8 mouse cellular contexts compared by ENCODE assay signal in the genomic region with DNA sequence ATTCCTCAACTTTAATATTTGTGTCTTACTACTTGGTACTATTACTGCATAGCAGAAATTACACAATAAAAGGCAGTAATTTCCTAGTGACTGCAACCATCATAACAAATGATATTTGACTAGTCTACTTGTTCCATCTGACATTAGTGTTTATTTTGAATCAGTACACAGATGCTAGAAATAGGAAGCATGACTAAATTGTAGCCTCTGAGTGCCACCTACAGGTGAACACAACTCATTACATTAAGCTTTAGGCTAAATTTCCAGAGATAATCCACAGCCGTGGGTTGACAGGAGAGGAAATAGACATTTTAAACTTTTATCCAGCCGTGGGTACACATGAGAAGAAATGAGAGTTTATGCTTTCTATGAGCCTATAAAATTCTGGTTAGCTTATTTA. TPM values are rescaled to one million over a fixed set of nuclear protein-coding genes. Genes with fewer than 3 reads are reported as not detected.
A peak's percentile ranks its signal among the peaks of the same experiment; 100 is the strongest.
DNase-seq lines count a peak whose midpoint lies in the region; ATAC-seq lines count a peak whose summit lies in the region.

No protein-coding gene starts in this region.

- WGBS in hindbrain, embryonic 16.5 days = 23% methylated on average over 2 of the region's 2 CpGs

- DNase-seq in frontal cortex, postnatal 25 days (ENCODE audit: low spot score in 2 of 2) = no peak
- DNase-seq in right cerebral cortex, postnatal 10 days (ENCODE audit: low spot score in 2 of 2) = peak; percentile 29 to 37
- DNase-seq in right cerebral cortex, postnatal 14 days = no peak
- peak; percentile 36 for DNase-seq in cerebellum, adult 9-11 months
- peak; percentile 65 for DNase-seq in mesoderm, embryonic 11.5 days (ENCODE audit: low read depth, low spot score)
- no peak for DNase-seq in yolk sac, embryonic 10.5 days (ENCODE audit: low spot score)

- no peaks in the 10 kb centered on the region for H3K27me3 ChIP-seq in hindbrain, embryonic 16.5 days (replicated peaks; ENCODE audit: control insufficient read depth, insufficient read depth, low read length)

- no peak overlapping the region for H3K4me3 ChIP-seq in hindbrain, embryonic 16.5 days (ENCODE audit: low read length)

- no peak overlapping the region for H3K27ac ChIP-seq in hindbrain, embryonic 16.5 days (ENCODE audit: low read depth, low read length)

- 0 out of 2 replicates have a peak, but pooled peaks cover 3% of the 10 kb centered on the region for H3K36me3 ChIP-seq in hindbrain, embryonic 16.5 days (ENCODE audit: control insufficient read depth, insufficient read depth, low read length)

- no peak overlapping the region for H3K4me2 ChIP-seq in hindbrain, embryonic 16.5 days (ENCODE audit: low read length)

- no peaks in the 10 kb centered on the region for H3K4me1 ChIP-seq in hindbrain, embryonic 16.5 days (ENCODE audit: control insufficient read depth, insufficient read depth, low read depth, low read length)

- H3K9me3 ChIP-seq in hindbrain, embryonic 16.5 days (ENCODE audit: control insufficient read depth, low read length) = no peaks in the 10 kb centered on the region

- no peak overlapping the region for H3K9ac ChIP-seq in hindbrain, embryonic 16.5 days (ENCODE audit: low read depth, low read length)

- ATAC-seq in frontal cortex, adult (ENCODE audit: low TSS enrichment) = peak; percentile 81
- ATAC-seq in hindbrain, embryonic 16.5 days = peak; percentile 75

RNA-seq across cellular contexts. Expression of a gene that starts 2.6 kb away (rescaled TPM):
- 13.8 and 15.0 TPM in 2 replicates for polyA plus RNA-seq in hindbrain, embryonic 16.5 days (2015; fragmentation: Nextera tagmentation; extraction: Ambion mirVana)

RNA-seq across cellular contexts. Expression of a gene that starts 27.3 kb away (rescaled TPM):
- 22.4 and 24.2 TPM in 2 replicates for polyA plus RNA-seq in hindbrain, embryonic 16.5 days (2015; fragmentation: Nextera tagmentation; extraction: Ambion mirVana)

Comparison
In these comparisons a context has a peak if more than half of its experiments do, and no peak if none do; other contexts are left out.
1. DNase-seq: peak in right cerebral cortex, postnatal 10 days (2 of 2), cerebellum, adult 9-11 months (single experiment) and mesoderm, embryonic 11.5 days (single experiment); none in frontal cortex, postnatal 25 days (0 of 2), right cerebral cortex, postnatal 14 days (single experiment) and yolk sac, embryonic 10.5 days (single experiment).